Mouse (Mus musculus) gastrocnemius, adult 18-20 months (tissue): ENCODE results near the gene Slc9a8. TPM values are rescaled to one million over a fixed set of nuclear protein-coding genes. Genes with fewer than 3 reads are reported as not detected.

Source experiments
- DNase-seq: peaks from one replicate; pipeline ENCODE4 v3.0.0; 2021; ENCODE audit warnings: low spot score
- total RNA-seq, 2 experiments: library from RNA; stranded (reverse); gene quantifications; 2 replicates each; pipeline ENCODE4 v1.2.3; 2021

The Slc9a8 gene
- total RNA-seq, 2 experiments from 2014 or later, result 24.5 to 26.0 TPM

DNA sequence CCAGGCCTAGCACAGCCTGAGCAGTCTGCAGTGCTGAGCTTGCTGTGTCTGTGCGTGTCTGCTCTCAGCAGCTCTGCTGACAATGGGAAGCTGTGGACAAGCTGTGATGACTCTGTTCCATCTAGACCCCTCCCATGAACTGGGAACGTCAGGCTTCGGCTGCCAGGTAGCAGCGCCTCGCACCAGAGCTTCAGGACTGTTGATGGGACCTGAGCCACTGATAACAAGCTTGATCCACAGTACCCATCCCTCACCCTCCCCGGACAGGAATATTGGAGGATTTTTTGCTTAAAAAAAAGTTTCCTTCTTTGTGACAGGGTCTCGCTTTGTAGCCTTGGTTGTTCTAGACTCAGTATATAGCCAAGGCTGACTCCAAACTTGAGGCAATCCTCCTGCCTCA is 25.7 kb downstream of the Slc9a8 start:
- no peak for DNase-seq

DNA sequence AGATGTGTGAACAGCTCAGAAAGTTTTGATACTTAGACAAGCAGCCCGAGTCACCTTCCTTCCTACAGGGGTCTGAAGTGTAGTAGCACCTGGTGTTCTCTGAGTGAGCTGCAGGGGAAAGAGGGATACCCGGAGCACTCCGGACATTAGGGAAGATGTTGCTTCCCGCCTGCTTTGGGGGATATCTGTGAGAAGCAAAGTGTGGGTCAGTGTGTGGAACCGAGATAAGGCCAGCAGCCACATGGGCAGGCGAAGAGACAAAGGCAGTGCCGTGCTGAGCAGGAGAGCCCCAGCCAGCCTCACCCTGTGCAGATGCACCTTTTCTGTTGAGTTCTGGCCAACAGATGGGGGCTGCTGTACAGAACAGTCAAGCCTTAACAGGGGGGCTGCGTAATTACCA is 26.1 kb downstream of the Slc9a8 start:
- no peak for DNase-seq

DNA sequence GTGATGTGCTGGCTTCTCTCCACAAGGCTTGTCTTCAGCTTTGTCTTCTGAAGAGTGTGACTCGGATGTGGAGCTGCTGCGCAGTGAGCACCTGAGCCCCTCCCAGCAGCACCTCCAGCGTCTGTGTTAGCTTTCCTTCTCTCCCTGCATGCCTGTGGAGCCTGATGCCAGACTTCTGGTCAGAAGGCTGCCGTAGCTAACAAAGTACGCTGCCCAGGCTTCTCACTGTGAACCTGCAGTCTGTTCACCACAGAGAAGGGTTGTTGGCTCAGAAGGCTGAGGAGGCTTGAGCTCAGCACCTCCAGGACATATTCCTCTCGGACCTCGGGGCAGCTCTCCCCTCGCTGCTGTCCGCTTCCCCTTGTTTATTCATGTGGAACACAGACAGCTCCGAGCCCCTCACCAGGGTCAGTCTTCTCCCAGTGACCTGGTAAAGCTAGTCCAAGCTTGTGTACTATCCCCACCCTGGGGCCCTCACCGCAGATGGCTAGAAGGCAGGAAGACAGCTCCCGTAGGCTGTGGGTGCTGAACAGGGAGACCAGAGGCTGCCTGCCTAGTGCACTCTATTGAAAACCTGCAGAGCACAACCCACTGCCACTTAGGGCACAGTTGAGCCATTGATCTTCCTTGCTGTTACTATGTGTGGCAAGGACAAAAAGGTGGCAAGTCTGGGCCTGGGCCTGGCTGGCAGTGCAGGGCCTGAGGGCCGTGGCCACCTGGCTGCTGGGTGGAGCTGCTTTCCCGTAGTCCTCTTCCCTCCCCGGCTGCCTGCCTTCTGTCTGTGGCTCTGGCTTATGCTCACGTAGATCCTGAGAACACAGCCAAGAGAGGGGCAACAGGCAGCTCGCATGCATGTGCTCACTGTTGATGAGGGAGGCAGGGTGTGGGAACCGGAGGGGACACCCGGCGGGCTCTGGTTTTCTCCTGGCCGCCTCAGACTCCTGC is 28.1 kb downstream of the Slc9a8 start:
- no peak for DNase-seq

DNA sequence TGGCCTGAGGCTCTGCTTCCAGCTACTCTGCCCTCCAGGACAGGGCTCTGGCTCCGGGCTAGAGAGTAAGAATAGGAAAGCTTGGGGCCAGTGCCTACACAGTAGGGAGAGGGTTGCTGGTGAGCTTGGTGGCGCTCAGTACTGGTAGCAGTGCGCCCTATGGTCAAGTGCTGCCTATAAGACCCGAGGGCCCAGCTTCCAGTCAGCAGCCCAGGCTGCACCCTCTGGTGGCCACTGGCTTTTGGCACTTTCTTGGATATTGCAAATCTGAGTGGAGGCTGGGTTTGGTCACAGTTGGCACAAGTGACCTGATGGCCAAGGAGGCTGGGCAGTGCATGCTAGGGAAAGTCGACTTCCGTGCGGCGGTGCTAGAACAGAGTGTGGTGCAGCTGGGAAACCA is 29.1 kb downstream of the Slc9a8 start:
- DNase-seq, result no peak

DNA sequence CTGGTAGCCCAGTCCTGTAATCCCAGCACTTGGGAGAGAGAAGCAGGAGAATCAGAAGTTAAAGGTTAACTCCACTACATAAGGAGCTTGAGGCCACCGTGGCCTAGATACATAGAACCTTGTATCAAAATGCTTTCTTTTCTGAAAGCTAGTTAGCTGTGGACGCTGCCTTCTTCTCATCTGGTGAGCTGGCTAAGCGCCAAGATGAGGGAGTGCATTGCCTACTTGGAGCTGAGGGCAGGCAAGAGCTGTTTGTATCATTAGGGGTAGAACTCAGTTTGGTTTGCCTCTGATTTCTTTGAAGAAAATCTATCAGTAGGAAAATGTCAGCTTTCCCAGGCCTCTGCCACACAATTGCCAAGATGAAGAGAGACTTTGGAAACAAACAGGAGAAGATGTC is 32.3 kb downstream of the Slc9a8 start:
- DNase-seq, result no peak

DNA sequence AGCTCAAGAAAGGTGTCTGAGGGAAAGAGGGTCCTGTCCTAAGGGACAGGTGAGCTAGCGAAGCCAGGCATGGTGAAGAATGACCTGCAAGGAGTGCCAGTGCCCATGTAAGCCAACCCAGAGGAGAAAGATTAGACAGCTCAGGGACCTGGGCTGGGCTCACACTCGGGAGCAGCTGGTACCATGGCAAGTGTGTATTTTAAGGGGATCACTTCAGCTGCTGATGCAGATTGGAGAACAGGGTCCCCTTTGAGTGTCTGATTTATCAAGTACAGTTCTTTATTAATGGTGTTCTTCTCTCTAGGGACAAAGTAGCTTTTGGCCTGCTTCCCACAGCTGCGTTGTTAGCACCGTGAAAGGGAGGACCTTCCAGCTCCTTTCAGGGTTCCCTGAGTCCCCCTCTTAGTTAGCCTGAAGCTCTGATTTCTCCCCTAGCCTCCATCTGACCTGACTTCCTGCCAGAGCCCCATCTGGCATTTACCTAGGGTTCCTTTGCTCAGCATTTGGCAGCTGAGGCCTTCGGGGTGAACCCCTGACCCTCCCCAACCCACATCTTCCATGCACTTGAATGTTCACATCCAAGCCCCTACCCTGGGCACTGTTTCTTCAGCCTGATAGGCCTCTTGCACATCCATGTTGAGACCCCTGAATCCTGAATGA is 35.0 kb downstream of the Slc9a8 start:
- peak; percentile 52 for DNase-seq

DNA sequence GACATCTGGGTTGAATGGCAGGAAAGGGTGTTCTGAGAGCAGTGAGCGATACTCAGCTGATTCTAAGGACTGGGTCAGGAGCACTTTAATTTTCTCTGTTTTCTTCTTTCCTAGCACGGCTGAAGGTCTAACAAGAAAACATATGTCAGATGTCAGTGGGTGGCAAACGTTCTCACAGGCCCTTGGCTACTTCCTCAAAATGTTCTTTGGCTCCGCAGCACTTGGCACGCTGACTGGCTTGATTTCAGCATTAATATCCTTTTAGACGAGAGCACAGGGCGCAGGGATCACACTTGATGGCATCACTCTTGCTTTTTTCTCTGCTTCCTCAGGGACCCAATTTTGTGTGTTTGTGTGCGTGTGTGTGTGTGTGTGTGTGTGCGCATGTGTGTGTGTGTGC is 35.7 kb downstream of the Slc9a8 start:
- DNase-seq, result peak; percentile 54

DNA sequence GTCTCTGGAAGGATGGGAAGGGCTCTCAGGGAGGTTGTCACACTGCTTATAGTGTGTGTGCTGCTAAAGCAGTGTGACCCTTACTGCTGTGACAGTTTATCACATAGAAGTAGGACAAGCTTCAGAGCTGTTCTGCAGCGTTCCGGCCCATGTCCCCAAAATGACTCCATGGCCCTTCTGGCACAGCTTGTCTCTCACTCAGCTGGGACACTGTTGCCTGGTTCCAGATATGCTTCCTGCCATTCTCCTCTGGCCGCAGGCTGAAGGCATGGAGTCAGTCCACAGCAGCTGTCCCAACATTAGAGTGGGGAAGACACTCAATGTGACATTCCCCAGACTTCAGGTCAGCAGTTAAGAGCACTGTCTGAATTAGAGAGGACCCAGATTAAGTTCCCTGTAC is 37.0 kb downstream of the Slc9a8 start:
- peak; percentile 26 for DNase-seq

DNA sequence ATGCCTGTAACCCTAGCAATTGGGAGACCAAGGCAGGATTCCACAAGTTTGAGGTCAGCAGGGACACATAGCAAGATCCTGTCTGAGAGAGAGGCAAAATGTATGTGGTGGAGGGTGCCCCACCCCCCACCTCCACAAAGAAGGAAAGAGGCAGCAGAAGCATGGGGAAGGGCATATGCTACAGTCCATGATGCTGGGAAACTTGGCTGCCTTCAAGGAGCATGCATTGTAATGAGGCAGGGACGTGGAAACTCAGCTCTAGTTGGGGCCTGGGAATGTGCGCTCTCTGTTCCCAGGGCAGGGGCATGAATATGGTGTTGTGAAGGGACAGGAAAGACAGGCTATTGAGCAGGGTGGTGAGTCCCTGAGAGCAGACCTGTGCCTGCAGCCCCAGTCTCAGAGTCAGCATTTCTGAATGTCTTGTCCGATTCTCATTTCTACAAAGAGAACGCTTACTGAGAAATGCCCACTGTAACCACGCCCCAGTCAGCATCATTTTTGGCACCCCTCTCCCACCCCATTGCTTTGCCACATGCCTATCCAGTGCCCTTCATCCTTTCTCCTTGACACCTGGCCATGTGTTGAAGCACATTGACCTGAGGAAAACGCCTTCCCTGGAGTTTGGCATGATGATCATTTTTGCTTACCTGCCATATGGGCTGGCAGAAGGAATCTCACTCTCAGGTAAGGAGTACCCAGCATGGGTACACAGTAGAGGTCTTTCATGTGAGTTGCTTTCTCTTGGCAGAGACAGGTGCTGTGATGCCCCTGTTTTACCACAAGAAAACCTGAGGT is 37.8 kb downstream of the Slc9a8 start:
- DNase-seq, result no peak

DNA sequence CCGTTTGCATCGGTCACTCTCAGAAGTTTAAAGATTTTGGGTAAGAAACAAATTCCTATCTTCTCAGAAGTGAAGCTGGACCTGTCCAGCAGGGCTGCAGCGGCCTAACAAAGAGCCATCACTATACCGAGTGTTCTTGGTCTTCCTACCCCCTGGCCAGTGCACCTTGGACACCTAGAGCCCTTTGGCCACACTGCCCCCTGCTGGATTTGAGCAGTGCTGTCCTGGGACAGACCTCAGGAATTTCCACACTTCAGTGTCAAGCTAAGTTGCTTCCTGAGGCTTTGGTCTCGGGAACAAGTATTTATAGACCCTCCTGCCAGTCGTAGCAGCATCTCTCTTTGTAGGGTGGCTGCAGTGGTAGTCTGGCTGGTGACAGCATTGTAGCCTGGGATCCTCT is 41.4 kb downstream of the Slc9a8 start:
- DNase-seq, result peak; percentile 75

DNA sequence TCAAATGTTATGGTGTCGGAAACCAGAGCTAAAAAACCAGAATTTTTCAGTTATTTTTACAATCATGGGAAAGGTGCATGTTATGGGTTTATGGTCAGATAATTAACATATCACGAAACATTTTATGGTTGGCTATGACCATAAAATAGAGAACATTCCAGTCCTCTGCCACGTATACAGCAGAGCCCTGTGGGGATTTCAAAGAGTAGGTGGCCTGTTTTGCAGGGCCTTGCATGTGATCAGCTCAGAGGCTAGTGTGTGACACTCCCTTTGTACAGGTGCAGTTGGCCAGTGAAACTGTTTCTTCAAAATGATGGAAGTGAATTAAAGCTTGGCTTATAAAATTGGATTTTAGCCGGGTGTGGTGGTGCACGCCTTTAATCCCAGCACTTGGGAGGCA is 42.3 kb downstream of the Slc9a8 start:
- no peak for DNase-seq

DNA sequence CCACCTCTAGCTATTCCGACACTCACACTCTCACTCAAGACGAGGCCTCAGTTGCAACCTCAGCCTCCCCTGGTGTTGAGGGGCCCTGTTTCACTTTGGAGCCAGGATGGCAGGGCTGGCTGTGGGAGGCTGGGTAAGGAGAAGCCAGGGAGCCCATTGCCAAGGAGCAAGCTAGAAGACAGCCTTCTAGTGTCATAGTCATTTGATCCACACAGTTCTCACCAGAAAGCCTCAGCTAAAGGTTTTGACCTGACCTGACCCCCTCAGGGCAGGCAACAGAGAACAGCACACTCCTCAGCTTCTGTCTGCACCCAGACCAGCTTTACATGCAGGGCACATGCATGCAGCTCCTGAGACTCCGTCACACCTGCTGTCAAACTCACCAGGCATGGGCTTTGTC is 44.4 kb downstream of the Slc9a8 start:
- peak; percentile 54 for DNase-seq

DNA sequence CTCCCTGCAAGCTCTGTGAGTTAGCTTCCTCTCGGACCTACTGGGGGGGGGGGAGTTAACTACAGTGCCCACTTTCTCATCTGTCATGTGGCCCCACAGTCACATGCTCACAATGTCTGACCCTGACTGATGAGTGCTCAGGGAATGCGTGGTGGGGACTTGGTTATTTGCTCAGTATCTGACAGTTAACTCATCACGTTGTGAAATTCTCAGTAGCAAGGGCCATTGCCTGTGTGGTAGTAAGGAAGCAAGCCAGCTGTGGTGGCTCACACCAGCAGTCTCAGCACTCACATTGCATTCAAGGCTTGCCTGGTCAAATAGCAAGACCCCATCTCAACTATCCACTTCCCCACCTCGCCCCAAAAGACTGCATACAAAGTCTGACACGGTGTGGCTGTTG is 45.7 kb downstream of the Slc9a8 start:
- no peak for DNase-seq

DNA sequence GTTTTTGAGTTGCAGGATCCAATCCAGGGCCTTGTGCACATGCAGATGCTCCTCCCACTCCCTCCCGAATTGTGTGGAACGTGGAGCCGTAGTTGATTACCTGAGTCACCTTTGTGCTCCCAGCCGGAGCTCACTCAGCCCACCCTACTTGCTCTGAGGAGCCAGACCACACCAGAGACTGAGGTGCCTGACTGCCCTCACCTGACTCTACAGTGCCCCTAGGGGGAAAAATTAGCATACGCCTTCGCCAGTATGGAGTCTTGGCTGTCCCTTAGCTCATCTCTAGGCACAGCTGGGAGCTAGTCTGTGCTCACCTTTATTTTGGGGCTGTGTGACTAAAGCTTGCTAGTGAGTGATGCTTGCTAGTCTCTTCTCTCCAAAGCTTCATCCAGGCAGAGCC is 46.9 kb downstream of the Slc9a8 start:
- DNase-seq, result no peak

DNA sequence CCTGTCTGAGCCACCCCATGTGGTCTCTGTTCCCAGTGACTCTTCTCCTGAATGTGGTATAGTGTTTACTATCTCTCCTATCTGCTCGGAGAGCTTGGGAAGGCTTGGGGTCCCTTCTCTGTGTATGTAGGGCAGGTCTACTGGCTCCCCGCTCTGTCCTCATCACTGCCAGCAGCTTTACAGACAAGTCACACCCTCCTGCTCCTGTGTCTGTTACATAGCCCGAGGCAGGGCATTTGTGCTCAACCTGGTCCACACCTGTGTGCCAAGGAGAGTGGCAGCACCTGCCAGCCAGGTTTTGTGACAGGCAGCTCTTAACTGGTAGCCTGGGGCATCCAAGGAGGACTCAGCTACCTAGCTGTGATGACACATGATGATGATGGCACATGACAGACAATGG is 49.1 kb downstream of the Slc9a8 start:
- DNase-seq, result no peak

DNA sequence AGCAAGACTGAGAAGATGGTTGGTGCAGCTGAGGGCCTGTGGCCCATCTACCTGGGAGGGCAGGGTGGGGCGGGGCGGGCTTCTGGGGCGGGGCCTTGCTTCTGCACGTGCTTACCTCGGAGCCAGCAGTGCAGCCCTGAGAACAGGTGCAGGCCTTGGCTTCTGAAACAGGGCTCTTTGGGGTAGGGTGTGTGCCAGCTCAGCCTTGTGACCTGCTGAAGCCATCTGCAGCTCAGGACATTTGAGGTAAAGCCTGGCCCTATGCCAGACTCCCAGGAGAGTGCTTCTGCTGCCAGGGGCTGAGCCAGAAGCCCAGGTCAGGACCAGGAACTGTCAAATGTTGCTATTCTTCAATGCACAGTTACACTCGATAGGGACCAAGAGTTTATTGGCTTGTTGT is 50.1 kb downstream of the Slc9a8 start:
- DNase-seq, result peak; percentile 63

DNA sequence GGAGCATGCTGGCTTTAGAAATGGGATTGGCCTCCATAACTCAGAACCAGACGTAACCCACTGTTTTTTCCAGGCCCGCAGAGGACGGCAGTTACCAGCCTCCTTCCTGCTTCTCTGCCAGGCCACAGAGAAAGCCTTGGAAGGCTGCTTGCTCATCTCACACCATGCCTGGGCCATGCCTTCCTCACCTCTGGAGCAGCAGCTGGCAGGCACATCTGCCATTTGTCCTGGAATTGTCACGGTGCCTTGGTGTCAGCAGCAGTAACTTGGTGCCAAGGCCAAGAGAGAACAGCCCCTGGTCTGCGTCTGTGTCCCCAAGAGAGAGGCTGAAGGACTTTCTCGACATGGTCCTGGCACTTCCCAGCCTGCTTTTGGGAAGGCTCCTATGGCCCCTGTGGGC is 52.7 kb downstream of the Slc9a8 start:
- DNase-seq, result no peak

DNA sequence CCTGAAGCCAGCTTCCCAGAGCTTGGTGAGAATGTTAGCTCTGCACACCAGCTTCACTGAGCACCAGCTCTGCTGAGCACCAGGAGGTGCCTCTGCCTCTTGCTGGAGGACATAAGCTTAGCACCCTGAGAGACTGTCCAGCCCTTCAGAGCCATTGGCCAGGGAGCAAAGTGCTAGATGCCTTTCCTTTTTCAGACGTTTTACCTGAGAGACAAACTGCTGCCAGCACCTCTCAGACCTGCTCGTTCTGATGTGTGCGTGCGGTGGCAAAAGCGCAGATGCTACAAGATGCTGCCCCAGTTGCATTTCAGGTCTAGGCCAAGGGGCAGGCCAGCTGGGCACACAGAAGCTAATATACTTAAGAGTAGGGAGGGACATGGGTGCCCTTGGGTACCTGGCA is 54.1 kb downstream of the Slc9a8 start:
- DNase-seq, result no peak

DNA sequence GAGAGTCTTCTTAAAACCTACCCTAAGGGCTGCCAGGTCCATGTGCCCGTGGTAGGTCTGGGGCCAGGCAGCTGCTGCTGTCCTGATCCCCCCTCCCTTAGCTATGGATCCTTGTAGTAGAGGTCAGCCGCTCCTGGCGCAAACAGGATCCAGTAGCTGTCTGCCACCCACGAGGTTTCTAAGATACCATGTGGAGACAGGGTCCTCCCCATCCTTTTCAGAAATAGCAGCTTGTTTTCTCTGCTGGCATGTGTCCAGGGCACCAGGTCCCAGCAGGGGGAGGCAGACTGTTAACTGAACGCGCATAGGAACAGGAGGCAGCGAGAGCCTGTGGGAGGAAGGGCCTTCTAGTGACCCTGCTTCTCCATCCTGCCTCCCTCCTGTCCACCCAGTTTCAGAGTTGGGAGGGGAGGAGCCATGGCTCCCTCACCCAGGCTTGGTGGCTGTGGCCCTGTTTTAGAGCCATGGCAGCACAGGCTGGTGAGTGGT is 54.7 kb downstream of the Slc9a8 start:
- peak; percentile 50 for DNase-seq

DNA sequence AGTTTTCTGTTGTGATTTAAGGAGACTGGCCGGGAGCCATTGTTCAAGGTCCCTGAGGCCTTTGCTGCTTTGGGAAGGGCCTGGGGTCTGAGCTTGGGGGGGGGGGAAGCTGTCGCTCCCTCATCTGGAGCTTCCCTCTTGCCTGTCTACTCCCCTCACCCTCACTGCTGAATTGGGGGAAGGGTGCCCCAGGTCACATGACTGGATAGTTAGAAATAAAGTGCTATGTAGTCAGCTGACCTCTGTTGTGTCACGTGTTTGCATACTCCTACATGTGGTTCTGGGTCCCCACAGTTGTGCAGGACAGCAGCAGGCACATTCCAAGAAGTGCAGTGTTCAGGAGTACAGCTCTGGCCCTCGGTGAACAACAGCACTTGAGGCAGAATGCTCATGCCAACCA is 55.2 kb downstream of the Slc9a8 start:
- no peak for DNase-seq

DNA sequence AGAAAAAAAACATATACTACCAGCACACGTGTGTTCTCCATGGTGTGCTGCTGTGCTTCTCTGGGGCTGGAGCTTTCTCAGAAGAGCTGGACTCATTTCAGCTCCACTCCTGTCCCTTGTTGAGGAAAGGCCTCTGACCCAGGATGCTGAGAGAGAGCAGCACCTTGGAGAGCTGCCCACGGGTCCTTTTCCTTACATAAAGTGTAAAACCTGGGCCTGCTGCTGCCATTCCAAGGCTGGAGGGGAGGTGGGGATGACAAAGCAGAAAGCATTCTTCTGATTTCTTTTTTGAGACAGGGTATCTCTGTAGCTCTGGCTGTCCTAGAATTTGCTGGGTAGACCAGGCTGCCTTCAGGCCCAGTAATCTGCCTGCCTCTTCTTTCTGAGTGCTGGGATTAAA is 56.6 kb downstream of the Slc9a8 start:
- DNase-seq, result no peak

DNA sequence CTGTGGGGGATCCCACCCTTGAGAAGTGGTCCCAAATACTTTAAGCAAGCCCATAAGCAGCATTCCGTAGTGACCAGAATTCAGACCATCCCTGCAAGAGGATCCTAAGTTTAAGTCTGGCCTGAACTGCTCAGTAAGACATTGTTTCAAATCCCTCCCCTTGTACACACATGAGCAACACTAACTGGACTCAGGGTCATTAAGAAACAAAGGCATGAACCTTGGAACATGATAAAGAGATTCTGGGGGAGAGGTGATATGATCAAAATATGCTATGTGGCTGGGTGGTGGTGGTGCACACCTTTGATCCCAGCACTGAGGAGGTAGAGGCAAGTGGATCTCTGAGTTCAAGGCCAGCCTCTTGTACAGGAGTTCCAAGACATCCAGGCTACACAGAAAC is 58.0 kb downstream of the Slc9a8 start:
- no peak for DNase-seq
